Mouse (Mus musculus) stomach, embryonic 16.5 days (tissue): ENCODE measurements at regions not wholly inside any gene's neighbourhood (a gene's known extent, or its start where the extent isn't known, plus 50 kb on each side); places are given as distances from the start of the nearest gene placed in this dataset.

ENCODE experiments used
- ATAC-seq: fragments of 200-750 bp; cut with Nextera tagmentation; 2 replicates; pipeline ENCODE4 v1.8.0; 2017; ENCODE audit warnings: moderate number of reproducible peaks, moderate TSS enrichment; ENCODE audit not compliant: insufficient read depth, low FRiP score
- H3K27ac ChIP-seq: fragments of 300-500 bp; sonication (generic); 2 replicates; pipeline ENCODE4 v1.5.1; 2014; ENCODE audit warnings: low read length
- H3K27me3 ChIP-seq: fragments of 300-500 bp; sonication (generic); 2 replicates; pipeline ENCODE4 v1.6.1; 2014; ENCODE audit warnings: low read length, control low read depth, mixed read lengths; ENCODE audit not compliant: control insufficient read depth, insufficient read depth
- H3K36me3 ChIP-seq: fragments of 300-500 bp; sonication (generic); 2 replicates; pipeline ENCODE4 v1.6.1; 2014; ENCODE audit warnings: low read length; ENCODE audit not compliant: control insufficient read depth, insufficient read depth
- H3K4me1 ChIP-seq: fragments of 300-500 bp; sonication (generic); 2 replicates; pipeline ENCODE4 v1.6.1; 2014; ENCODE audit warnings: low read length, control low read depth, mixed read lengths; ENCODE audit not compliant: control insufficient read depth, insufficient read depth
- H3K4me2 ChIP-seq: fragments of 300-500 bp; sonication (generic); 2 replicates; pipeline ENCODE4 v1.6.1; 2014; ENCODE audit warnings: low read depth, low read length, mixed read lengths
- H3K4me3 ChIP-seq: fragments of 300-500 bp; sonication (generic); replicated peaks from 2 replicates; pipeline ENCODE4 v1.5.1; 2014; ENCODE audit warnings: mild to moderate bottlenecking, low read length
- H3K9ac ChIP-seq: fragments of 300-500 bp; sonication (generic); 2 replicates; pipeline ENCODE4 v1.6.1; 2014; ENCODE audit warnings: low read length
- H3K9me3 ChIP-seq: fragments of 300-500 bp; sonication (generic); replicated peaks from 2 replicates; pipeline ENCODE4 v1.6.1; 2016; ENCODE audit warnings: low read length, control low read depth; ENCODE audit not compliant: control insufficient read depth
- WGBS: fragments of 180-500 bp; shearing (Covaris S2); extraction: QIAGEN DNeasy Blood & Tissue Kit; methylation state at CpG from one replicate; pipeline ENCODE4 v1.1.7; 2014; 5-methylcytosine and 5-hydroxymethylcytosine counted together

DNA sequence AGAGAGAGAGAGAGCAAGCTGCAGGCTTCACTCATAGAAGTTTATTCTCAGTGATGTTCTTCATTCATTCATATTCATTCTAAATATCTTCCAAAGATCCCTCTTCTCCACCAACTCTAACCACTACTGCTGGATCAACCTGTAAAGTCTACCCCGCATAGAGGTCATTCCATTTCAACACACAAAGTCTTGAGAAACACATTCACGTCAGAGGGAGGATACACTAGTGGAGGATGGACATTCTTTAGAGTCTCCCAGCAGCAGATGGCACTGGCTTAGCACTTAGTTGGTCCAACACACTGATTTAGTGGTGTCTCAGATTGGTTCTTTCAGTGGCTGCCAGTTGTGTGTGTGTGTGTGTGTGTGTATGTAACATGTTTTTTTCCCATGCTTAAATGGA, 74.9 kb upstream of the Dlx2 start:
- no peaks in the 10 kb centered on the region for H3K27me3 ChIP-seq
- H3K4me2 ChIP-seq = no peak overlapping the region
- no peaks in the 10 kb centered on the region for H3K9me3 ChIP-seq
- H3K27ac ChIP-seq = no peak overlapping the region
- H3K4me3 ChIP-seq = no peak overlapping the region
- no peaks in the 10 kb centered on the region for H3K36me3 ChIP-seq
- no peak overlapping the region for H3K9ac ChIP-seq
- no peaks in the 10 kb centered on the region; the same call in 1 of the 2 replicates for H3K4me1 ChIP-seq
- no peak for ATAC-seq
- 89% methylated on average over 2 of the region's 2 CpGs for WGBS

- WGBS = 60% methylated on average over 9 of the region's 9 CpGs
- no peak overlapping the region for H3K4me3 ChIP-seq
- no peak overlapping the region for H3K9ac ChIP-seq
- H3K27ac ChIP-seq = peak overlapping the region; percentile 26; the same call in 1 of the 2 replicates
- H3K27me3 ChIP-seq = no peaks in the 10 kb centered on the region
- peaks cover 7% of the 10 kb centered on the region; the same call in 1 of the 2 replicates for H3K4me1 ChIP-seq
- no peaks in the 10 kb centered on the region for H3K9me3 ChIP-seq
- no peaks in the 10 kb centered on the region for H3K36me3 ChIP-seq
- ATAC-seq = no peak
- no peak overlapping the region for H3K4me2 ChIP-seq
Measured at GRCm38 (mm10) chr2:71622532-71623099, 76.1 kb upstream of the Dlx2 start.

DNA sequence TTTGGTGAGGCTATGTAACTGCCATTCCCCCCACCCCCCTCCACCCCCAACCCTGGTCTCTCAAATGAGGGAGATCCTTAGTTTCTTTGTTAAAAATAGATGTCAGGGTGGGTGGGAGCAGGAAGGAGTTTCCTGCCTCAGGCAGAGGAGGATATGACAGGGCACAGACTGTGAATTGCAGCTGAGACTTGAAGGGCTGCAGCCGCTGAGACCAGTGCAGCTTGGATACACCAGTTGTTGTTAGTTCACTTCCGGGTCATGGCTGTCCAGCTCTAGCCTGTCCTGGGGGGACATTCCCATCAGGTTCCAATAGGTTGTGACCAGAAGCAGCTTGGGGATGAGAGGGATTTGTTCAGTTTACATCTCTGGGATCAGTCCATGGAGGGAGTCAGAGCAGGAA, 76.6 kb upstream of the Dlx2 start:
- ATAC-seq = 0 out of 2 replicates have a peak, but pooled peaks have one; percentile 44

GRCm38 (mm10) chr2:71625298-71625902, 78.8 kb upstream of the Dlx2 start:
- ATAC-seq = no peak
- H3K4me2 ChIP-seq = no peak overlapping the region
- WGBS = 72% methylated on average over 7 of the region's 7 CpGs
- peaks cover 19% of the 10 kb centered on the region; the same call in 1 of the 2 replicates for H3K4me1 ChIP-seq
- no peak overlapping the region for H3K27ac ChIP-seq
- 0 out of 2 replicates have a peak, but pooled peaks cover 9% of the 10 kb centered on the region for H3K27me3 ChIP-seq
- no peak overlapping the region for H3K9ac ChIP-seq
- H3K9me3 ChIP-seq = no peaks in the 10 kb centered on the region
- no peak overlapping the region for H3K4me3 ChIP-seq
- H3K36me3 ChIP-seq = no peaks in the 10 kb centered on the region

More for the DNA sequence above, 76.6 kb upstream of the Dlx2 start:
- Histone ChIP-seq H3K9ac (no peak overlapping the region), H3K27me3 (no peaks in the 10 kb centered on the region), H3K4me3 (no peak overlapping the region), H3K4me1 (peaks cover 7% of the 10 kb centered on the region; the same call in 1 of the 2 replicates), H3K36me3 (no peaks in the 10 kb centered on the region), H3K4me2 (no peak overlapping the region), H3K27ac (peak overlapping the region; percentile 15; the same call in 1 of the 2 replicates), H3K9me3 (no peaks in the 10 kb centered on the region)
- 65% methylated on average over 2 of the region's 2 CpGs for WGBS

DNA sequence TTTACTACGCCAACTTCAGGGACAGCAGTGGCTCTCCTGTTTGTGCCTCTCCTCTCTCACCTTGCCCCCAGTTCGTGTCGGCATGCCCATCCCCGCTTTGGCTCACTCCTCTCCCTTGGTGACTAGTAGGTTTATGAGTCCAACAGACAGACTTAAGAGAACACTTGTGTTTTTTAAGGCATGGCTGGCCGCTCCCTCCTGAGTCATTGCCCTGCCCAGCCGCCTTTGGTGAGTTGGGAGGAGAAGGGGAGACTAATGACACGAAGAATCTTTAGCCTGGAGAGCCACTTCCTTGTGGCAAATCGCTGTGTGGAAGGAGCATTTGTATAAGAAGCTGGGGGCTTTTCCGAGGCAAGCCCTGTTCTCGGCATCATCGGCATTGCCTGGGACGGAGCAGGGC, 79.8 kb upstream of the Dlx2 start:
- Histone ChIP-seq H3K4me1 (peaks cover 19% of the 10 kb centered on the region; the same call in 1 of the 2 replicates), H3K9me3 (no peaks in the 10 kb centered on the region), H3K4me2 (peak overlapping the region; percentile 21; the same call in 1 of the 2 replicates), H3K9ac (no peak overlapping the region), H3K27ac (no peak overlapping the region), H3K4me3 (no peak overlapping the region), H3K27me3 (0 out of 2 replicates have a peak, but pooled peaks cover 9% of the 10 kb centered on the region), H3K36me3 (no peaks in the 10 kb centered on the region)
- WGBS = 46% methylated on average over 12 of the region's 12 CpGs
- no peak for ATAC-seq

DNA sequence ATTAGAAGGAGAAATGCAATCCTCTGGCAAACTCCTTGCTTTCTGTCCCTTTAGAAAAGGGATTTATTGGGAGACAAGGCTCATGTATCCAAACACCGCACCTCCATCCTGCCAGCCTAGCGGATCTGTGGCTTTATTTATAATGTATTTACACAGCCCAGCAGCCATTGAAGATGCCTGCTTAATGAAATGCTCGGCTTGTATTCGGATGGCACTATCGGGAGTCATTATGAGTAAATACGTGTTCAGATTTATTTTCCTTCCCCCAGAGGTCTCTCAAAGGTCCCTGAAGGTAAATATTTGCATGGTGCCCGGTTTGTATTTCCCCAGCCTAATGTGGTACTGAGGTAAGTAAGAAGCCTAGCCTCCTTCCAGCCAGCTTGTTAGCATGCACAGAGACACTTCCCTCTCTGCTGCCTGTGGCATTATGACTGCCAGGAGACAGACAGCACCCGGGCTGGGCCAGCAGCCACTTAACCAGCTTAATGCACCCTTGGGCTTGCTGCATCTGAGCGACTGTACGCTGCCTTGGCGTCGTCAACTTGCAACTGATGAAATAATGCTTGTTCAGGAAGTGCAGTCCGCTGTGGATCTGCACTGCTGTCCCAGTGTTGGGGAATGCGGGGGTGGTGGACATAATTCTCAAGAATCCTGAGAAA, 80.7 kb upstream of the Dlx2 start:
- Histone ChIP-seq H3K4me1 (peaks cover 19% of the 10 kb centered on the region; the same call in 1 of the 2 replicates), H3K9ac (no peak overlapping the region), H3K27ac (0 out of 2 replicates have a peak overlapping the region, but pooled peaks have one; percentile 17), H3K27me3 (0 out of 2 replicates have a peak, but pooled peaks cover 9% of the 10 kb centered on the region), H3K4me3 (no peak overlapping the region), H3K36me3 (no peaks in the 10 kb centered on the region), H3K4me2 (peak overlapping the region; percentile 21; the same call in 1 of the 2 replicates), H3K9me3 (no peaks in the 10 kb centered on the region)
- ATAC-seq = no peak; the same call in 1 of the 2 replicates
- 26% methylated on average over 14 of the region's 14 CpGs for whole genome bisulfite sequencing

DNA sequence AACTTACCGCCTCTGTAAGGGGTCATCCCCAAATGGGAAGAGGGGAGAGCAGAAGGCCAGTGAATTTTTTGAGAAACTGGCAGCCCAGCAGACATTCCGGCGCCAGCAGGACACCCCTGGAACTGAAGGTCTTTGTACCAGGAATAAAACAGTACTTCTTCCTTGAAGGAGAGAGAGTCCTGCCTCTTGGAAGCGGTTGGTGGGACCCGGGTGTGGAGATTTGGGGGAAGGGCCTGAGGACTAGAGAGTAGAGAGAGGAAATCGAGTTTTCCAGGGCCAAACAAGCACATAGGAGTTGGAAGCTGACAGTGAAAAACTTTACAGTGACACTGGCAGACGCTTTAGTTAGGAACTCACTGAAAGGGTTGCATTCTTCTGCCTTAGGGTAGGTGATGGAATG, 82.3 kb upstream of the Dlx2 start:
- no peak overlapping the region for H3K4me2 ChIP-seq
- 37% methylated on average over 7 of the region's 7 CpGs for WGBS
- H3K27me3 ChIP-seq = 0 out of 2 replicates have a peak, but pooled peaks cover 9% of the 10 kb centered on the region
- ATAC-seq = no peak
- no peaks in the 10 kb centered on the region for H3K36me3 ChIP-seq
- no peak overlapping the region for H3K27ac ChIP-seq
- H3K4me1 ChIP-seq = peaks cover 19% of the 10 kb centered on the region; the same call in 1 of the 2 replicates
- no peaks in the 10 kb centered on the region for H3K9me3 ChIP-seq
- H3K4me3 ChIP-seq = peak overlapping the region; percentile 44; the same call in 1 of the 2 replicates
- H3K9ac ChIP-seq = no peak overlapping the region

- peak overlapping the region; percentile 60 for H3K9ac ChIP-seq
Measured at GRCm38 (mm10) chr2:71629301-71630142, 83.0 kb upstream of the Dlx2 start.

More at GRCm38 (mm10) chr2:71629301-71630142, 83.0 kb upstream of the Dlx2 start:
- Histone ChIP-seq H3K4me1 (peaks cover 19% of the 10 kb centered on the region; the same call in 1 of the 2 replicates), H3K9me3 (no peaks in the 10 kb centered on the region), H3K27me3 (0 out of 2 replicates have a peak, but pooled peaks cover 9% of the 10 kb centered on the region), H3K27ac (no peak overlapping the region), H3K4me3 (peak overlapping the region; percentile 44), H3K4me2 (peak overlapping the region; percentile 86), H3K36me3 (no peaks in the 10 kb centered on the region)
- 1% methylated on average over 43 of the region's 43 CpGs for WGBS
- ATAC-seq = no peak
